Comparison of ENCODE assay signal across 8 mouse cellular contexts in the genomic region with DNA sequence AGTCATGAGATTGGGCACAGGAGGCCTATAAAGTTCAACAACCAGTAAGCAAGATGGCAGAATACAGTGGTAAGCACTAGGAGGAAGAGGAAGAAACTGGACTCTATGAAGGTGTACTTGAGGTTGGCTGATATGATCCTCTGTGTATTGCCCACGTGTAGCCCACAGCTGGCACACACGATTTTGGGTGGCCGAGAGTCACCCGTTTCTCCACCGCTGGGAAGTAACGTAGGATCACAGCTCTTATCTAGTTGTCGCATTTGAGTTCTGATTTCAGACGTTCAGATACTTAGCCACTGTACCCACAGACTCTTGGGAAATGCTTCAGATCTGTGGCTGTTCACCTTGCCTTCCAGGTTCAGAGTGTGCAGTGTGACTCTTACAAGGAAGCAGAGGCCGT. TPM values are rescaled to one million over a fixed set of nuclear protein-coding genes. Genes with fewer than 3 reads are reported as not detected.
DNase-seq lines count a peak whose midpoint lies in the region; ATAC-seq lines count a peak whose summit lies in the region.

No protein-coding gene starts in this region.

- WGBS in kidney, embryonic 14.5 days, result 82% methylated on average over 9 of the region's 9 CpGs
- 85% methylated on average over 9 of the region's 9 CpGs for WGBS in hindbrain, embryonic 15.5 days
- 87% methylated on average over 9 of the region's 9 CpGs for WGBS in midbrain, embryonic 14.5 days

- H3K27ac ChIP-seq in kidney, embryonic 14.5 days (ENCODE audit: low read depth, low read length), result no peak overlapping the region
- H3K27ac ChIP-seq in hindbrain, embryonic 15.5 days (replicated peaks), result no peak overlapping the region
- no peak overlapping the region for H3K27ac ChIP-seq in midbrain, embryonic 14.5 days (replicated peaks; ENCODE audit: low read depth, low read length)

- peaks cover 26% of the 10 kb centered on the region; the same call in 1 of the 2 replicates for H3K4me1 ChIP-seq in kidney, embryonic 14.5 days (ENCODE audit: control insufficient read depth, insufficient read depth, low read length)
- peaks cover 37% of the 10 kb centered on the region for H3K4me1 ChIP-seq in hindbrain, embryonic 15.5 days (replicated peaks)
- peaks cover 9% of the 10 kb centered on the region for H3K4me1 ChIP-seq in midbrain, embryonic 14.5 days (ENCODE audit: control insufficient read depth, insufficient read depth, low read length)

- no peak for DNase-seq in kidney, postnatal 10 days
- peak; percentile 11 for DNase-seq in c-Kit-negative CD71-positive TER-119-positive erythroid progenitor cells, embryonic 14.5 days (ENCODE audit: low read depth, low spot score)
- no peak for DNase-seq in midbrain, embryonic 14.5 days
- DNase-seq in thymus, postnatal 36 days, result no peak
- no peak for DNase-seq in spleen, postnatal 4 days (ENCODE audit: low spot score in 2 of 2)
- DNase-seq in testis, postnatal 10 days (ENCODE audit: low spot score), result no peak

- H3K36me3 ChIP-seq in kidney, embryonic 14.5 days (ENCODE audit: control insufficient read depth, insufficient read depth, low read length), result peaks cover 7% of the 10 kb centered on the region
- H3K36me3 ChIP-seq in hindbrain, embryonic 15.5 days, result peaks cover 3% of the 10 kb centered on the region; the same call in 1 of the 2 replicates
- no peaks in the 10 kb centered on the region for H3K36me3 ChIP-seq in midbrain, embryonic 14.5 days (ENCODE audit: control insufficient read depth, insufficient read depth, low read length)

- ATAC-seq in kidney, embryonic 14.5 days (ENCODE audit: low FRiP score, low TSS enrichment), result no peak
- no peak for ATAC-seq in hindbrain, embryonic 15.5 days (ENCODE audit: low FRiP score, low read depth)
- ATAC-seq in midbrain, embryonic 14.5 days (ENCODE audit: low FRiP score, low TSS enrichment), result no peak

- H3K27me3 ChIP-seq in kidney, embryonic 14.5 days (ENCODE audit: control insufficient read depth, insufficient read depth, low read length), result no peaks in the 10 kb centered on the region
- H3K27me3 ChIP-seq in hindbrain, embryonic 15.5 days, result no peaks in the 10 kb centered on the region
- no peaks in the 10 kb centered on the region for H3K27me3 ChIP-seq in midbrain, embryonic 14.5 days (ENCODE audit: control insufficient read depth, insufficient read depth, low read length)

- peak overlapping the region; percentile 85 for H3K4me3 ChIP-seq in kidney, embryonic 14.5 days (ENCODE audit: low read length)
- H3K4me3 ChIP-seq in hindbrain, embryonic 15.5 days, result peak overlapping the region; percentile 74
- H3K4me3 ChIP-seq in midbrain, embryonic 14.5 days (replicated peaks; ENCODE audit: low read depth, low read length), result peak overlapping the region; percentile 78

- H3K4me2 ChIP-seq in kidney, embryonic 14.5 days (replicated peaks; ENCODE audit: low read depth, low read length), result peak overlapping the region; percentile 80
- peak overlapping the region; percentile 61 for H3K4me2 ChIP-seq in hindbrain, embryonic 15.5 days
- H3K4me2 ChIP-seq in midbrain, embryonic 14.5 days (ENCODE audit: low read length), result peak overlapping the region; percentile 66

- no peaks in the 10 kb centered on the region for H3K9me3 ChIP-seq in kidney, embryonic 14.5 days (ENCODE audit: control insufficient read depth, low read length)
- H3K9me3 ChIP-seq in hindbrain, embryonic 15.5 days, result no peaks in the 10 kb centered on the region
- no peaks in the 10 kb centered on the region for H3K9me3 ChIP-seq in midbrain, embryonic 14.5 days (ENCODE audit: control insufficient read depth, low read length)

- H3K9ac ChIP-seq in kidney, embryonic 14.5 days (ENCODE audit: low read depth, low read length), result peak overlapping the region; percentile 84
- peak overlapping the region; percentile 77 for H3K9ac ChIP-seq in hindbrain, embryonic 15.5 days
- peak overlapping the region; percentile 74 for H3K9ac ChIP-seq in midbrain, embryonic 14.5 days (replicated peaks; ENCODE audit: low read length)

RNA-seq across cellular contexts. Expression of gene Vapb, which starts 0.9 kb away (rescaled TPM):
- polyA plus RNA-seq in kidney, embryonic 14.5 days (2014; fragmentation: Nextera tagmentation; extraction: Ambion mirVana), result 9.3 and 18.9 TPM in 2 replicates
- polyA plus RNA-seq in hindbrain, embryonic 15.5 days (2015; fragmentation: Nextera tagmentation; extraction: Ambion mirVana), result 15.9 and 18.4 TPM in 2 replicates
- polyA plus RNA-seq in midbrain, embryonic 14.5 days (2014; fragmentation: Nextera tagmentation; extraction: Ambion mirVana), result 14.8 and 24.3 TPM in 2 replicates

RNA-seq across cellular contexts. Expression of gene 1700010B08Rik, which starts 19.0 kb away (rescaled TPM):
- 0.23 TPM in 1 of 2 replicates, not detected in the other for polyA plus RNA-seq in kidney, embryonic 14.5 days (2014; fragmentation: Nextera tagmentation; extraction: Ambion mirVana)
- not detected in 2 replicates for polyA plus RNA-seq in hindbrain, embryonic 15.5 days (2015; fragmentation: Nextera tagmentation; extraction: Ambion mirVana)
- polyA plus RNA-seq in midbrain, embryonic 14.5 days (2014; fragmentation: Nextera tagmentation; extraction: Ambion mirVana), result not detected in 2 replicates
